Mouse (Mus musculus) thymus, adult 2 months (tissue): ENCODE data around the gene Psors1c2. TPM values are rescaled to one million over a fixed set of nuclear protein-coding genes. Genes with fewer than 3 reads are reported as not detected.

Source experiments
- DNase-seq: peaks from one replicate; pipeline ENCODE4 v3.0.0; 2021
- H3K27ac ChIP-seq: fragments of 200-500 bp; 2 replicates; pipeline ENCODE4 v1.5.1; 2012; ENCODE audit warnings: low read length, control low read depth; ENCODE audit not compliant: control insufficient read depth, insufficient read depth
- H3K27me3 ChIP-seq: fragments of 200-500 bp; 2 replicates; pipeline ENCODE4 v1.6.1; 2012; ENCODE audit warnings: mild to moderate bottlenecking, low read length, moderate library complexity, mixed read lengths; ENCODE audit not compliant: control insufficient read depth, insufficient read depth
- H3K36me3 ChIP-seq: fragments of 200-500 bp; 2 replicates; pipeline ENCODE4 v1.6.1; 2012; ENCODE audit warnings: mild to moderate bottlenecking, low read length, moderate library complexity; ENCODE audit not compliant: control insufficient read depth, insufficient read depth
- H3K4me1 ChIP-seq: fragments of 200-500 bp; replicated peaks from 2 replicates; pipeline ENCODE4 v1.6.1; 2012; ENCODE audit warnings: low read length; ENCODE audit not compliant: control insufficient read depth, insufficient read depth
- H3K4me3 ChIP-seq: fragments of 200-500 bp; 2 replicates; pipeline ENCODE4 v1.5.1; 2012; ENCODE audit warnings: mild to moderate bottlenecking, low read length, control low read depth, moderate library complexity; ENCODE audit not compliant: control insufficient read depth, insufficient read depth
- CTCF ChIP-seq: fragments of 200-500 bp; IDR thresholded peaks from 2 replicates; pipeline ENCODE4 v1.5.1; 2012; ENCODE audit warnings: mild to moderate bottlenecking, control low read depth, low read length, moderate library complexity, borderline replicate concordance; ENCODE audit not compliant: control insufficient read depth, poor library complexity, insufficient read depth; ENCODE audit errors: extremely low read depth
- POLR2A ChIP-seq: fragments of 200-500 bp; IDR thresholded peaks from 2 replicates; pipeline ENCODE4 v1.6.1; 2012; ENCODE audit warnings: mild to moderate bottlenecking, low read length, control low read depth, moderate library complexity; ENCODE audit not compliant: control insufficient read depth, poor library complexity, insufficient read depth; ENCODE audit errors: extremely low read depth
- WGBS: fragments of 180-500 bp; shearing (Covaris S2); methylation state at CpG from one replicate; pipeline ENCODE4 v1.1.7; 2018; 5-methylcytosine and 5-hydroxymethylcytosine counted together
- polyA plus RNA-seq: library from polyadenylated mRNA; depleted of rRNA; stranded (reverse); fragments of >200 nt; gene quantifications from 2 replicates; pipeline ENCODE4 v1.2.3, GENCODE M21; 2012

Psors1c2 gene
- polyA plus RNA-seq, 1 experiment, result 11.2 TPM

GRCm38 (mm10) chr17:35515911-35516640 lies 16.9 kb upstream of the Psors1c2 start:
- DNase-seq, result peak; percentile 44
- WGBS, result 24% methylated on average over 25 of the region's 25 CpGs
- TF ChIP-seq CTCF, result no peak
- TF ChIP-seq POLR2A, result no peak
- Histone ChIP-seq H3K4me1 (peaks cover 20% of the 10 kb centered on the region), H3K36me3 (no peaks in the 10 kb centered on the region; the same call in 1 of the 2 replicates), H3K27me3 (no peaks in the 10 kb centered on the region), H3K27ac (no peak overlapping the region), H3K4me3 (peak overlapping the region; percentile 67)

- Histone ChIP-seq H3K4me1 (peaks cover 20% of the 10 kb centered on the region), H3K27me3 (no peaks in the 10 kb centered on the region), H3K4me3 (peak within 1 kb of the TSS; percentile 67), H3K36me3 (no peaks in the 10 kb centered on the region; the same call in 1 of the 2 replicates), H3K27ac (no peak within 1 kb of the TSS)
- peak; percentile 97 for DNase-seq
- under 1% methylated on average over 67 of the region's 67 CpGs for WGBS
- TF ChIP-seq CTCF, result peak; percentile 62; the same call in 1 of the 2 replicates
- no peak; the same call in 1 of the 2 replicates for TF ChIP-seq POLR2A
Observed at GRCm38 (mm10) chr17:35516652-35517500, 16.1 kb upstream of the Psors1c2 start, which contains the start of the genes Tcf19 and Cchcr1. TSS of gene Tcf19 (minus strand) at chr17:35516824. TSS of gene Cchcr1 (plus strand) at chr17:35517100.

GRCm38 (mm10) chr17:35517526-35517925 lies 15.5 kb upstream of the Psors1c2 start:
- TF ChIP-seq CTCF, result no peak
- TF ChIP-seq POLR2A, result no peak
- 23% methylated on average over 12 of the region's 12 CpGs for WGBS
- DNase-seq, result peak; percentile 10
- peaks cover 20% of the 10 kb centered on the region for H3K4me1 ChIP-seq
- H3K27ac ChIP-seq, result no peak overlapping the region
- H3K4me3 ChIP-seq, result peak overlapping the region; percentile 67
- no peaks in the 10 kb centered on the region for H3K27me3 ChIP-seq
- no peaks in the 10 kb centered on the region; the same call in 1 of the 2 replicates for H3K36me3 ChIP-seq

GRCm38 (mm10) chr17:35524354-35524753 lies 8.6 kb upstream of the Psors1c2 start:
- Histone ChIP-seq H3K27me3 (no peaks in the 10 kb centered on the region), H3K27ac (no peak overlapping the region), H3K4me3 (no peak overlapping the region), H3K36me3 (no peaks in the 10 kb centered on the region), H3K4me1 (peaks cover 14% of the 10 kb centered on the region)
- 90% methylated on average over 9 of the region's 9 CpGs for WGBS
- DNase-seq, result no peak
- TF ChIP-seq CTCF (no peak), POLR2A (no peak)

GRCm38 (mm10) chr17:35526644-35527043 lies 6.4 kb upstream of the Psors1c2 start:
- Histone ChIP-seq H3K27ac (peak overlapping the region; percentile 14; the same call in 1 of the 2 replicates), H3K4me1 (peaks cover 14% of the 10 kb centered on the region), H3K27me3 (no peaks in the 10 kb centered on the region), H3K36me3 (no peaks in the 10 kb centered on the region), H3K4me3 (no peak overlapping the region)
- 17% methylated on average over 8 of the region's 8 CpGs for WGBS
- TF ChIP-seq CTCF, result peak; percentile 11; the same call in 1 of the 2 replicates
- no peak for TF ChIP-seq POLR2A
- DNase-seq, result peak; percentile 48

- Histone ChIP-seq H3K4me3 (no peak overlapping the region), H3K36me3 (no peaks in the 10 kb centered on the region), H3K4me1 (peaks cover under 1% of the 10 kb centered on the region; the same call in 1 of the 2 replicates), H3K27ac (no peak overlapping the region), H3K27me3 (no peaks in the 10 kb centered on the region)
- DNase-seq, result no peak
- TF ChIP-seq POLR2A (no peak), CTCF (no peak)
- 15% methylated on average over 3 of the region's 3 CpGs for WGBS
Observed at GRCm38 (mm10) chr17:35532360-35532759, 641 bp upstream of the Psors1c2 start.
